Mouse (Mus musculus) midbrain, embryonic 11.5 days (tissue): ENCODE data around the gene Myef2. TPM values are rescaled to one million over a fixed set of nuclear protein-coding genes. Genes with fewer than 3 reads are reported as not detected.

Source experiments
- ATAC-seq: fragments of 200-750 bp; cut with Nextera tagmentation; 2 replicates; pipeline ENCODE4 v1.8.0; 2017; ENCODE audit warnings: moderate TSS enrichment, moderate library complexity; ENCODE audit not compliant: low FRiP score
- DNase-seq: peaks from one replicate; pipeline ENCODE4 v3.0.0; 2015; ENCODE audit warnings: low spot score; ENCODE audit errors: missing footprints
- H3K27ac ChIP-seq: fragments of 300-500 bp; sonication (generic); 2 replicates; pipeline ENCODE4 v1.5.1; 2014; ENCODE audit warnings: low read depth, low read length
- H3K27me3 ChIP-seq: fragments of 300-500 bp; sonication (generic); 2 replicates; pipeline ENCODE4 v1.6.1; 2014; ENCODE audit warnings: mild to moderate bottlenecking, low read length, moderate library complexity, mixed read lengths; ENCODE audit not compliant: control insufficient read depth, insufficient read depth
- H3K36me3 ChIP-seq: fragments of 300-500 bp; sonication (generic); 2 replicates; pipeline ENCODE4 v1.6.1; 2014; ENCODE audit warnings: mild to moderate bottlenecking, low read length, moderate library complexity, mixed read lengths; ENCODE audit not compliant: control insufficient read depth, insufficient read depth
- H3K4me1 ChIP-seq: fragments of 300-500 bp; sonication (generic); 2 replicates; pipeline ENCODE4 v1.6.1; 2014; ENCODE audit warnings: low read length; ENCODE audit not compliant: control insufficient read depth, insufficient read depth
- H3K4me2 ChIP-seq: fragments of 300-500 bp; sonication (generic); 2 replicates; pipeline ENCODE4 v1.6.1; 2014; ENCODE audit warnings: mild to moderate bottlenecking, moderate library complexity
- H3K4me3 ChIP-seq: fragments of 300-500 bp; sonication (generic); 2 replicates; pipeline ENCODE4 v1.5.1; 2014; ENCODE audit warnings: low read depth, low read length
- H3K9ac ChIP-seq: fragments of 300-500 bp; sonication (generic); 2 replicates; pipeline ENCODE4 v1.6.1; 2014; ENCODE audit warnings: low read length
- H3K9me3 ChIP-seq: fragments of 300-500 bp; sonication (generic); 2 replicates; pipeline ENCODE4 v1.6.1; 2016; ENCODE audit warnings: low read length; ENCODE audit not compliant: control insufficient read depth
- WGBS: fragments of 180-500 bp; shearing (Covaris S2); extraction: QIAGEN DNeasy Blood & Tissue Kit; methylation state at CpG from one replicate; pipeline ENCODE4 v1.1.7; 2014; 5-methylcytosine and 5-hydroxymethylcytosine counted together
- polyA plus RNA-seq: library from polyadenylated mRNA; unstranded; fragments of >200 nt; fragmentation: Nextera tagmentation; extraction: Ambion mirVana; gene quantifications from 2 replicates; pipeline ENCODE4 v1.2.1, GENCODE M21; 2014

The Myef2 gene
- polyA plus RNA-seq, 1 experiment from 2014 or later, result 263 TPM

DNA sequence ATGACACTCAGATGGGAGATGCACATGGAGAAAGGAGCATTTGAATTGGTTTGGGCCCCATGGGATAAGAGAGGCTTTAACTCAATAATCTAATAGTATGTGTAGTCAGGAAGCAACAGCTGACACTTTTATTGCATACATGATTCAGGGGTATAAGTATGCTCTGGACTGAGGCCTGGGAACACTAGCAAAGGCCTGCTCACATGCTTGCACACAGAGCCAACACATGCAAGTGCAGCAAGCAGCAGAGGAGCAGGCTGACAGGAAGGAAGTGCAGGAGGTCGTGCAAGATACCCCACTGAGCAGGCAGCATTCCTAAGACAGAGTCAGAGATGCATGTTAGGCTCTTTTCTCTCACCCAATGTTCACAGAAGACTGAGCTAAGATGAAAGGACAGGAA lies 39.6 kb downstream of the Myef2 start:
- ATAC-seq, result no peak
- H3K9ac ChIP-seq, result no peak overlapping the region
- peak; percentile 49 for DNase-seq
- H3K4me1 ChIP-seq, result no peaks in the 10 kb centered on the region
- H3K27me3 ChIP-seq, result no peaks in the 10 kb centered on the region
- H3K4me3 ChIP-seq, result no peak overlapping the region
- no peaks in the 10 kb centered on the region; the same call in 1 of the 2 replicates for H3K36me3 ChIP-seq
- no peaks in the 10 kb centered on the region for H3K9me3 ChIP-seq
- H3K4me2 ChIP-seq, result no peak overlapping the region
- WGBS, result 29% methylated on average over 1 of the region's 1 CpGs
- H3K27ac ChIP-seq, result no peak overlapping the region

DNA sequence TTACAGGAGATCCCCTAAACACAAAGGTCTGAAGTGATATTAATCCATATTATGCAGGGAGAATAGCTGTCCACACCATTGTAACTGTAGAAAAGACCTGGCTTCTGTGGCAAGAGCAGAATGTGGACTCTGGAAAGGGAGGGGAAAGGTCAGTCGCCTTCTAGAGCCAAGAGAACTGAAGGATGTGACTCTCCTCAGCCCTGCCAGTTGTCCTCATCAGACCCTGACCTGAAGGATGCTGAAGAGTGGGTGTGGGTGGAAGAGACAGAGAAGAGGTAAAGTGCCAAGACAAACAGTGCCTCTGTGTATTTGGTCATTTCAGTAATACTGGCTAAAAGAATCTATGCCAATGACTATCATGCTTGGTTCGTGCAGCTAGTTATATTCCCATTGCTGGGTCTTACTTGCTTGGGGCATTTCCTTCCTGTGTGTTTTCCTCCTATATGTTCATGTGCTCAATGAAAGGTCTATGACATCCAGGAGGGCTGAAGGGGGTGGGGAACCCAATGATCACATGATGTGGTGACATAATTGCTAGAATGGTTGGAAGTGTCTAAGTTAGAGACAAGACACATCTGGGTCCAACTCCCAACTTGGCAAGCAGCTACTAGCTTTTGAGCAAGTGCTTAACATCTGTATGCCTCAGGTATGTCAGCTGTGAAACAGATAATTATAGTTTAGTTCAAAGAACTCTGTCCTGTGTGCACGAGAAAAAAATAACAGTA lies 50.2 kb downstream of the Myef2 start:
- WGBS, result 84% methylated on average over 3 of the region's 3 CpGs
- Histone ChIP-seq H3K4me1 (no peaks in the 10 kb centered on the region), H3K9me3 (no peaks in the 10 kb centered on the region), H3K27me3 (no peaks in the 10 kb centered on the region), H3K27ac (no peak overlapping the region), H3K36me3 (no peaks in the 10 kb centered on the region), H3K4me2 (no peak overlapping the region), H3K9ac (no peak overlapping the region), H3K4me3 (no peak overlapping the region)
- ATAC-seq (no peak), DNase-seq (no peak)

DNA sequence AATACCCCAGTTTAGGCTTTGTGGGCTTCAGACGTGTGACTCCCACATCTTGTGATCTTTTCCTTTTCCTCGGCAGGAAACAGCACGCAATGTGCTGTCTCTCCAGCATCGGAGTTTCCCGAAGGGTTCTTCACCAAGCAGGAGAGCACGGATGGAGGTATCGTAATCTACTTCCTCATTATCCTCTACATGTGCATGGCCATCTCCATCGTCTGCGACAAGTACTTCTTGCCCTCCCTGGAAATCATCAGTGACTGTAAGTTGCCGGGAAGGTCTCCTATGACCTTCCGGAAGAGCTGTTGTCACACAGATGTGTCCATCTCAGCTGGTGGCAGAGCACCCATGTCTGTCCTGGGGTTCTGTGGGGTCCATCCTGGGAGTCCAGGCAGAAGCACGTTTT lies 54.8 kb downstream of the Myef2 start:
- no peaks in the 10 kb centered on the region for H3K9me3 ChIP-seq
- H3K4me3 ChIP-seq, result no peak overlapping the region
- DNase-seq, result no peak
- 93% methylated on average over 12 of the region's 12 CpGs for WGBS
- ATAC-seq, result no peak
- H3K36me3 ChIP-seq, result no peaks in the 10 kb centered on the region
- no peaks in the 10 kb centered on the region for H3K4me1 ChIP-seq
- no peak overlapping the region for H3K27ac ChIP-seq
- H3K27me3 ChIP-seq, result no peaks in the 10 kb centered on the region
- H3K4me2 ChIP-seq, result no peak overlapping the region
- H3K9ac ChIP-seq, result no peak overlapping the region

DNA sequence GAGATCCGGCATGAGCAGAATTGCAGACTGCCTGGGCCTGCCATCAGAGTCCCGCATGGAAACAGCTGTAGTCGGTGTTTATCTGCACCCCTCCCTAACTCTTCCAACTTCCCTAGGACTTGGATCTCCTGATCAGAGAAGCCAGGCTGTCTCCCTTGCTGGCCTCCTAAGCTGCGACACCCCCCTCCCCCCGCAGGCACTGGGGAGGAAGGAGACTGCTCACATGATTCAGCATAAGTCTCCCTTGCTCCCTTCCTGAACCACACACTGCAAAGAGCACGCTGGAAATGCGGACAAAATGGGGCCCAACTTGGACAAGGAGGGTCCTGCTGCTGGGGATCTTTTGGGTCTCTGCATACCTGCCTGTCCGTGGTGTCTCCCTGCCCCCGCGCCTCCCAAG lies 55.6 kb downstream of the Myef2 start, which contains the start of gene Slc24a5:
TSS of gene Slc24a5 (plus strand) at position 231 of the 400 bp plus-strand sequence.
- Histone ChIP-seq H3K4me1 (no peaks in the 10 kb centered on the region), H3K9me3 (no peaks in the 10 kb centered on the region), H3K4me3 (no peak within 1 kb of the TSS), H3K27me3 (no peaks in the 10 kb centered on the region), H3K27ac (no peak within 1 kb of the TSS), H3K36me3 (no peaks in the 10 kb centered on the region), H3K4me2 (no peak within 1 kb of the TSS), H3K9ac (no peak within 1 kb of the TSS)
- peak; percentile 38; the same call in 1 of the 2 replicates for ATAC-seq
- 71% methylated on average over 10 of the region's 10 CpGs for WGBS
- DNase-seq, result no peak

DNA sequence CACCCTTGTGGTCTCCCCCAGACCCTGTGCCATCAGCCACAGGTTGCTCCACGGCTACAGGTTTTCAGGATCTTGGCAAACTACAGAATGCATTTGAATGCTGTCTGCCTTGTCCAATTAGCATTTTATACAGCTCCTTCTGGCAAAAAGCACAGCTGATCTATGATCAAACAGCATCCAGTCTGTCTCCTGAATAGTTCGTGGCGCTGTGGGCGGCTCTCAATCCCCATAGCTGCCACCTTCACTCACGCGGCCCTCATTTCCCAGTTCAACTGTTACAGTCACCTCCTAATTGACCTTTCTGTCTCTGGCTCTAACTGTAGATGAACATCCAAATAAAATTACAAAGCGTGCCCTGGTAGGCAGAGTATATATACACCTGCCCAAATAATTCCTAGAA lies 56.1 kb downstream of the Myef2 start:
- Histone ChIP-seq H3K9ac (no peak overlapping the region), H3K27me3 (no peaks in the 10 kb centered on the region), H3K36me3 (no peaks in the 10 kb centered on the region), H3K27ac (no peak overlapping the region), H3K4me3 (no peak overlapping the region), H3K4me1 (no peaks in the 10 kb centered on the region), H3K4me2 (no peak overlapping the region), H3K9me3 (no peaks in the 10 kb centered on the region)
- ATAC-seq, result peak; percentile 5; the same call in 1 of the 2 replicates
- WGBS, result 89% methylated on average over 7 of the region's 7 CpGs
- no peak for DNase-seq

DNA sequence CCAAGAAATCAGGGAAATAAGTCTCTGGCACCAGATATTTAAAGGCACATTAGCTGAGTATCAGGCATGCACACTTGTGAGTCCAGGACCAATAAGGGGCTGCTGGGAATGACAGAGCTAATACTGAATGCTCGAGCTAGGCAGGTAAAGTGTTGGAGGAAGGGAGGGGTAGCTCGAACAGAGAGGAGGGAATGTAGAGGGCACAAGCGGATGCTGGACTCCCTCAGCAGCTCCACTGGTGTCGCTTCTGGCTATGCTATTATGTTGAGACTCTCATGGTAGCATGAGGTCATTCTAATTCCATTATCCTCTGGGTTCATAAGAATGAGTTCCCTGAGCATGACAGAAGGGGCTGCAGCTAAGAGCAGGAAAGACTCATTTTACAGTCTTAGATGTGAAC lies 60.5 kb downstream of the Myef2 start:
- Histone ChIP-seq H3K4me3 (no peak overlapping the region), H3K4me1 (no peaks in the 10 kb centered on the region), H3K4me2 (no peak overlapping the region), H3K36me3 (no peaks in the 10 kb centered on the region), H3K27me3 (no peaks in the 10 kb centered on the region), H3K9me3 (no peaks in the 10 kb centered on the region), H3K9ac (no peak overlapping the region), H3K27ac (no peak overlapping the region)
- DNase-seq, result no peak
- ATAC-seq, result no peak
- 74% methylated on average over 4 of the region's 4 CpGs for WGBS

DNA sequence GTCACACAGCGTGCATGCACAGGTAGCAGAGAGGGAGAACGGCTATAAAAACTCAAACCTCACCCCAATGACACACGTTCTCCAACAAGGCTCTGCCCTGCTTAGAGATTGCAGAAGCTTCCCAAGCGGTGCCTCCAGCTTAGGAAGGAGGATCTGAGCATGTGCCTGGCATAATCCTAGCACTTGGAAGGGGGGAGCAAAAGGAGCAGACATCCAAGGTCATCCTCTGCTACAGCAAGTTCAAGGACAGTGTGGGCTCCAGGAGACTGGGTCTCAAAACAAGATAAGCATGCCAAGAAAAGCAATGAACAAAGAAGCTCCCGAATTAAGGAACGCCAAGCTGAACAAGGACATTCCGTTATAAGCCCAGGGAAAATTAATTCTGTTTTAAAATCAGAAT lies 62.0 kb downstream of the Myef2 start:
- 91% methylated on average over 7 of the region's 7 CpGs for WGBS
- Histone ChIP-seq H3K4me3 (no peak overlapping the region), H3K27ac (no peak overlapping the region), H3K4me2 (no peak overlapping the region), H3K27me3 (no peaks in the 10 kb centered on the region), H3K4me1 (no peaks in the 10 kb centered on the region), H3K36me3 (no peaks in the 10 kb centered on the region), H3K9ac (no peak overlapping the region), H3K9me3 (no peaks in the 10 kb centered on the region)
- DNase-seq, result no peak
- no peak for ATAC-seq

DNA sequence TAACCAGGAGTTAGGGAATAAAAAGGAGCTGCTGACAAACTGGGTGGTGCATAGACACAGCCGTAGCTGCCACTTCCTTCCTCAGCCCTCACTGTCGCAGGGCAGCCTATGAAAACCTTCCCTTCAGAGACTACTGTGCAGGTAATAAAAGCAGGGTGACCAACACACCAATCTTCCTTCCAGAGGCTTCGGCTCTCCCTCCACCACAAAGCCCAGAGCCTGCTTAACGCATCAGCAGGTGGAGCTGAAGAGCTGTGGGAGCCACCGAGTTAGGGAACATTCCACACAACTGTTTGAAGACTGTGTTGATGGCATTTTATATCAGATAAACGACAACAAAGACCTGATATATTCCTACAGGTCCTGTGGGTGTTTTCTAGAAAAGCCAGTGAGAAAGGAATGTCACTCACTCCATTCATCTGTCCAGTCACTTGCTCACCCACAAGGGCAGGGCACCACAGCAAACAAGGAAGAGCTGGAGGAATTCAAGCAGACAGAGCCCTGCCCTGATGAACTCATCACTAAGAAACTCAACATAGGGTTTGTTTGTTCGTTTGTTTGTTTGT lies 66.1 kb downstream of the Myef2 start:
- WGBS, result 56% methylated on average over 7 of the region's 7 CpGs
- Histone ChIP-seq H3K27me3 (no peaks in the 10 kb centered on the region), H3K9me3 (no peaks in the 10 kb centered on the region), H3K4me2 (no peak overlapping the region), H3K4me1 (no peaks in the 10 kb centered on the region), H3K27ac (no peak overlapping the region), H3K4me3 (no peak overlapping the region), H3K9ac (no peak overlapping the region), H3K36me3 (no peaks in the 10 kb centered on the region)
- no peak for DNase-seq
- ATAC-seq, result no peak

DNA sequence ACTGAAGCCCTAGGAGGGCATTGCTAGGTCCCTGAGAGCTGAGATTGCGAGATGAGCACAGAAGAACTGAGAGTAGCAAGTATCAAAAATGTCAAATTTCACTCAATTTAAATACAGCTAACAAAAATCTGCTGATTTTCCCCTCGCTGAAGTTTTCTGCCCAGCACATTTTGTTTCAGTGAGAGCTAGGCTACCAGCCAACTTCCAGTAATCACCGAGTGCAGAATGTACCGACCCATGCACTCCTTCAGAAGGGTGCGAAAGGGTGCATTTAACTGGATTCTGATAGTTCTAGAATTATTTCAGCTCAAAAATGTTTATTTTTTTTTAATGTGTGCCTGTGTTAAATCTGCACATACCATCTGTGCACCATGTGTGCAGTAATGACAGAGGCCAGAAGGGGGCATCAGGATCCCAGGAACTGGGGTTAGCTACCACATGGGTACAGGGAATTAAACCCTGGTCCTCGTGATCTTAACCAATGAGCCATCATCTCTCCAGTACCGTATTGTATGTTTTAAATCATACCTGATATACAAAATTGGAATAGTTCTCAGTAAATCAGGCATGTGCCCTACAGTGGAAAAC lies 68.1 kb downstream of the Myef2 start:
- WGBS, result 91% methylated on average over 7 of the region's 7 CpGs
- Histone ChIP-seq H3K9ac (no peak overlapping the region), H3K27me3 (no peaks in the 10 kb centered on the region), H3K4me3 (no peak overlapping the region), H3K27ac (no peak overlapping the region), H3K4me1 (no peaks in the 10 kb centered on the region), H3K9me3 (no peaks in the 10 kb centered on the region), H3K4me2 (no peak overlapping the region), H3K36me3 (no peaks in the 10 kb centered on the region)
- DNase-seq, result no peak
- no peak for ATAC-seq
